Mouse (Mus musculus) left cerebral cortex, adult 9 months (tissue): ENCODE results near the gene Snx17.

Experiments used
- DNase-seq, 2 experiments: peaks; one replicate each; pipeline ENCODE4 v3.0.0; 2022; ENCODE audit warnings: low spot score in 2 of 2

The Snx17 gene

GRCm38 (mm10) chr5:31226641-31227040 lies 33.6 kb downstream of the Snx17 start:
- no peak for DNase-seq

- DNase-seq, result peak; percentile 87 to 93
Observed at GRCm38 (mm10) chr5:31240637-31241521, 47.9 kb downstream of the Snx17 start, which contains the start of the genes Nrbp1 and Gm9970. TSS of gene Nrbp1 (plus strand) at chr5:31240864. TSS of gene Gm9970 (minus strand) at chr5:31241232.

GRCm38 (mm10) chr5:31241522-31242034 lies 48.6 kb downstream of the Snx17 start:
- DNase-seq, result no peak

- no peak for DNase-seq
Observed at GRCm38 (mm10) chr5:31242191-31242590, 49.2 kb downstream of the Snx17 start.
